Mouse (Mus musculus) thymus, postnatal 25 days (tissue): ENCODE results near the gene Rcor1.

Experiments
- DNase-seq: peaks from one replicate; pipeline ENCODE4 v3.0.0; 2022

Rcor1 gene

DNA sequence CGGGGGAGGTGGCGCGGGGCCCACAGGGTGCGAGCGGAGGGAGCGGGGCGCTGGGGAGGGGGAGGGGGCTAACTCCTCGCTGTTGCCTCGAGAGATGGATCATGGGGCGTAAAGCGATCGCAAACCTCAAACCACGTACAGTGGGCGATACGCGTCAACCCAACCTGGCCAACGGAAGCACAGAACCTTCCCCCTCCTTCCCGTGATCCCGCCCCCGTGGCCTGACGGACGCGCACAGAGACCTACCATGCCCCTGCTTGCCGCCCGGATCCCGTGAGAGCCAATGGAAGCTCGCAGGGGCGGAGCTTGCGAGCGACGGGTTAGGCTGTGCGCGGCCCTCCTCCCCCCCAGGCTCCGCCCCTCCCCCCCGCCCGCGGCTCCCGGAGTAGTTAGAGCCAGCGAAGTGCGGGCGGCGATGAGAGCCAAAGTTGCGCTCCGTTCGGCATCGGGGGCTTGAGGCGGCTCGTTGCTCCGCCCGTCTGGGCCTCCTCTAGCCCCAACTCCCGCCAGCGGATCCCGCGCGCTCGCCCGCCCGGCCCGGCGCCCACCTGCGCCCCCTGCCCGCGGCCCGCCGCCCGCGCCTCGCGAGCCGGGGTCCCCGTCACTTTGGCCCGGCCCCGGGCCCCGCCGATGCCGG, at the start of gene Rcor1:
Rcor1 (plus strand) TSS at position 376 of the 637 bp plus-strand sequence.
- peak; percentile 99 for DNase-seq

DNA sequence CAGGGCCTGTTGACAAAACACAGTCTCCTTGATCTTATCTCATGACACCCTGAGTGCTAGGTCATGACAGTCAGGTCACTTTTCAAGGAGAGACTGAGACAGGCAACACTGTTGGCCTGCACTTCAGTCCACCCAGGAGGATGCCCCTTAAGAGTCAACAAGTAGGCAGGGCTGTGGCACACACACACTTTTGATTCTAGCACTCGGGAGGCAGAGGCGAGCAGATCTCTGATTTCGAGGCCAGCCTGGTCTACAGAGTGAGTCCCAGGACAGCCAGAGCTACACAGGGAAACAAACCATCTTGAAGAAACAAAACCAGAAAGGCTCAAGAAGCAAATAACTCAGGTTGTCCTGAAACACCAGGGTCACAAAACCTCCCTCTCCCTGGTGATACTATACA, 49.7 kb upstream of the Rcor1 start:
- no peak for DNase-seq

DNA sequence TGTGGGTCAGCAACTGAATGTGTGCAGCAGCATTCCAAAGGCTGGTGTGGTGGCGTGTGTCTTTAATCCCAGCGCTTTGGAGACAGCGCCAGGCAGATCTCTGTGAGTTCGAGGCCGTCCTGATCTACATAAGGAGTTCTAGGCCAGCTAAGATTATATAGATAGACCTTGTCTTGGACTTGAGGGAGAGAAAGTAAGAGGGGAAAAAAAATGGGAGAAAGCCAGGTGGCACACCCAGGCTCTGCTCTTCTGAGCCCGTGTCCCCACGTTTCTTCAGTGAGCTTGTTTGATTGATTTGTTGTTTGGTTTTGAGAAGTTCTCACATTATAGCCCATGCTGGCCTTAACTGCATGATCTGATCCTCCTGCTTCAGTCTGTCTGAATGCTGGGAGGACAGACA, 48.7 kb upstream of the Rcor1 start:
- DNase-seq: no peak

DNA sequence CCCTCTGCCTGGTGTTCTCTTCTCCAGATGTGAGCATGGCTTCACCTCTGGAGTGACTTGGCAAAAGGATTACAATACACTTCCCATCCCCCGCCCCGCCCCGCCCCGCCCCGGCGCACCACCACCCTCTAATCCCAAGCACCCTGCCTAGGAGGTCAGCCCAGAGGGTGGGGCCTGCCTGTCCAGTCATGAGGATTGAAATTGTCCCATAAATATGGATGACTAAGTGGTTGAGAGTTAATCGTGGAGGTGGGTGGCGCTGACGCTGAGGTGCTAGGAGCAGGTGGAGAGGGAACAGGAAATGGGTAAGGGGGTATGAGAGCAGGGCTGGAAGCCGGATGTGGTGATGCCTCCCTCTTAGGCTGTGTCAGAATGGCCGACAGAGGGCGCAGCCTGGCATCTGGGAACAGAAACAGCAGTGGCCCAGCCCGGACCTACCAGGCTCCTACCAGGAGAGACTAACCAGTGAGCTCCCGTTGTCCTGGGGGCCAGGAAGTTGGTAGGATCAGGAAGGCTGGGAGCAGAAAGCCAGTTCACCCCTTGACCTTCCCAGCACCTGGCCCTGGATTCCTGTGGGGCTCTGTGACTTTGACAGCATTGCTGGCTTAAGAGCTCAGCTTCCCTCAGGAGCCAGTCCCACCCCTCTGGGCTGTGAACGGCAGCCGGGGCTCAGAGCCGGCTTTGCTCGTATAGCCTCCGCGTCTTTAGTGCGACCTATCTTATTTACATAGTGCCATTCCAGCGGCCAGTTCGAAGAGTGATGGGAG, 47.6 kb upstream of the Rcor1 start:
- peak; percentile 92 for DNase-seq

DNA sequence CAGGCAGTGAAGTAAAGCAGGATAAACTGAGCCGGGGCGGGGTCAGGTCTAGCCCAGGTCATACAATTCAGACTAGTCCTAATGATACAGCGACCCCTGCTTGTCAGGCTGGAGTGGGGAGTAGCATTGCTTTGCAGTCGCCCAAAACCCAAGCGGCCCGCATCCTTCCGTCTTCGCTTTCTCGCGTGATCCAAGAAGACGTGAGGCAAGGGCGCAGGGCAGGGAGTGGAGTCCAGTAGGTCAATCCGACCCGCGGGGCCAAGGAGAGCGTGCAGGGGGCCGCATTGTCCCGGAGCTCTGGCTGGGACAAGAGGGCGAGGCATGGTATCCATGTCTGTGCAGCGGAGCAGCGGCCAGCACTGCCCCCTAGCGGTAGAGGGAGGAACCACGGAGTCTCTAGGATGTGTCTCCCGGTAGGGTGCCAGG, 47.0 kb upstream of the Rcor1 start:
- peak; percentile 94 for DNase-seq

DNA sequence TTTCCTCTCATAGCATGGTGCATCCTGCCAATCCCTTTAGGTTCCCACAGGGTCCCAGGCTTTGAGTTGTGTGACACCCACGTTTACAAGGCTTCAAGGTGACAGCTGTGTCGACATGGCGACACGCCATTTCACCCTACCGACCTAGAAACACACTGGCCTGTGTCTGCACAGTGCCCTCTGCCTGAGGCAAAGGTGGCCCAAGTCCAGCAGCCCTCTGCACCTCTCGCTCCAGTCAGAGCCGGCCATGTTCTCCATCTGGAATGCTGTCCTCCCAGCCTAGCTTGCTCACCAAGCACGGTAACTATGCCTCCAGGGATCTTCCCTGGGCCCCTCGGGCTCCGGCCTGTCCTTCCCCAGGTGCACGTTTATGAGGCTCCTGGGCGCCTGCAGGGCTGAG, 46.4 kb upstream of the Rcor1 start:
- DNase-seq: no peak

DNA sequence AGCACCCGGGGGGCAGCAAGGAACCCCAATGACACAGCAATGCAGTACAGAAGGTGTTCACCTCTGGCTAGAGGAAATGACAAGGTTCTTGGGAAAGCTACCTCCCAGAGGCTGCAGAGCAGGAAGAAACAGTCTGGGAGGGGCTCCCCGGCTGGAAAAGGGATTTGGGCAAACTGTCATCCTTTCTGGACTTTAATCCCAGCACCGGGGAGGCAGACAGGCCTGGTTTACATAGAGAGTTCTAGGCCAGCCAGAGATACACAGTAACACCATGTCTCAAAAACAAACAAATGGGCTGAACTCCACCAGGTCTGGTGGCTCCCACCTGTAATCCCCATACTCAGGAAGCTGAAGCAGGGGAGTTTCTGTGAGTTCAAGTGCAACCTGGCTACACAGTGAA, 45.9 kb upstream of the Rcor1 start:
- no peak for DNase-seq

DNA sequence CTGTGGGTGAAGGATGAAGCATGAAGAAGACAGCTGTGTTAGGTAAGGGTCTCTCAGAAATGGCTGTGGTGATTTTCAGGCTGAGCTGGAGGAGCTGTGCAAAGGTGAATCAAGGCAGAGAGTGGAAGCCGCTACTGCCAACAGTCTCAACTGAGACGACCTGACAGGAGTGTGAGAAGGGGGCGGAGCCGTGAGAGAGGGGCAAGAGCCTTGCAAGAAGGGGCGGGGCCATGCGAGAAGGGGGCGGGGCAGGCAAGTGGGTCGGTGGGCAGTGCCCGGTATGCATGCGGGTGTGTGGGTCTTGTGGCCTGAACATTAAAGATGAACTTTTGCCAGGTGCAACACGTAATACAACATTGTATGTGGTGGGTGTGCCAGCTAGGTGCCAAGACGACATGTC, 44.5 kb upstream of the Rcor1 start:
- no peak for DNase-seq

DNA sequence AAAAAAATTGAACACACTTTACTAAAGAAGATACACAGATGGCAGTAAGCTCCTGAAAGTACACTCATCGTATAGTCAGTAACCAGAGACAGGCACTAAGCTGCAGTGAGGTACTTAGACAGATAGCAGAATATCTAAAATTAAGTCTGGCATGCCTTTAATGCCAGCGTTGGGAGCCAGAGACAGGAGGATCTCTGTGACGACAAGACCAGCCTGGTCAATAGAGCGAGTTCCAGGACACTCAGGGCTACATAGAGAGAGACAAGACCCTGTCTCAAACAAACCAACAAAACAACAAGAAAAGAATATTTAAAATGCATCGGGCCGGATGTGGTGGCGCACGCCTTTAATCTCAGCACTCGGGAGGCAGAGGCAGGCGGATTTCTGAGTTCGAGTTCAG, 41.1 kb upstream of the Rcor1 start:
- DNase-seq: no peak

DNA sequence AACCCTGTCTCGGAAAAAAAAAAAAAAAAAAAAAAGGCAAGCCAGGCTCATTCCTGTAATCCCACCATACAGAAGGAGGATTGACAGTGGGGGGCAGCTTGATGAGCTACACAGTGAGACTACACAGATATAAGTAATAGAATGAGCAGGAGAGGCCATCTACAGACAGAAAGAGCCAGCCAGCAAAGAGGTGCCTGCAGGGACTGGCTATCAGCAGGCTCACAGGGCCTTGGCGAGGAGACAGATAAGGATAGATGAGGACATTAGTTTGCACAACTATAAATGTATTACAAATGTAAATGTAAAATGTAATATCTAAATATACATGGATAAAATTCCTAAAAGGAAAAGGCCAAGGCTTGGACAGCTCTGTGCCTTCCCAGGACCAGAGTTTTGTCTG, 39.3 kb upstream of the Rcor1 start:
- no peak for DNase-seq

DNA sequence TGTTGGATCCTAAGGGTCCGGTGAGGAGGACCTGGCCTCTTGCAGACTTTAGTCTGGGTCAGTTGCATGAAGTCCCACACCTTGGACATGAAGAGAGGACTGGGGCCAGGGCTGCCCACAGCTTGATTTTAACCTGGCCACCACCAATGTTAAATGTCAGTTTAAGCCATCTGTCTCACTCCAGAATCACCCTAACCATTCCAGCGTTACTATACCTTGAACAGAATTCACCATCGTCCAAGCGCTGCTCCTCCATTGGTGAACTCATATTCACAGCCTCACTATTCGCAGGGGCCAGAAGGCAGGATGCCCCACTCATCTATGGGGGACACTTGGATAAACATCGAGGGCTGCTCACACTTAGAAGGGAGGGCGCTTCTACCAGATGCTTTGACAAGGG, 38.2 kb upstream of the Rcor1 start:
- DNase-seq: no peak

DNA sequence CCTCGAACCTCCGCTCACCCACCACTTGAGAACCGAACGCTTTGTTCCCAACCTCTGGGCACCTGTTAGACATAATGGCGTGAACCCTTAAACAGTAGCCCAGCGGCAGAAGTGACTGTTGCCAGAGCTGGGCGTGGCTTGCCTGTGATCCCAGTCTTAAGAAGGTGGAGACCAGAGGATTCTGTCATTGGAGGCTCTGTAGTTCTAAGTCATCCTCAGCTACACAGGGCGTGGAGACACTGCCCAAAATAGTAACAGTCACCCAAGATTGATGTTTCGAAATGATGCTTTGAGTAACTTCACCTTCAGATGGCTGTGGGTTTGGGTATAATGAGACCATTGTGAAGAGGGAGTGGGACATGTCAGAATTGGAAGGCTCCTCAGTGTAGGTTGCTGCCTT, 35.0 kb upstream of the Rcor1 start:
- DNase-seq: no peak

DNA sequence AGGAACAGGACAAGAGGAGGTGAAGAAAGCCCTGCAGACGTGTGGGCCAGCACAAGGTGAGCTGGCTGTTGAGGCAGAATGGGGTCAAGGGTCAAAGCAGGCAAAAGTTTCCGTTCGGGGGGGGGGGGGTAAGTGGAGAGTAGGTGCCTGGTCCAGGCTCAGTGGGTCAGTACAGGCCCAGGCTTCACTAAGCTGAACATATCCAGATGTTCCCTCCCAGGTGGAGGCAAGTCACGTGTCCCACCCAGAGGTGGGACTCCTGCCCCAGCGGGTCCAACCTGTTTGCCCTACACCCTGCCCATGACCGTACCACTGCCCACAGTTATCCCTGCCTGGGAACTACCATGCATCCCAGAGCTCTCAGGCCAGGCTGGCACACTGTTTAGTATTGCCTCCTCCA, 33.3 kb upstream of the Rcor1 start:
- DNase-seq: no peak

DNA sequence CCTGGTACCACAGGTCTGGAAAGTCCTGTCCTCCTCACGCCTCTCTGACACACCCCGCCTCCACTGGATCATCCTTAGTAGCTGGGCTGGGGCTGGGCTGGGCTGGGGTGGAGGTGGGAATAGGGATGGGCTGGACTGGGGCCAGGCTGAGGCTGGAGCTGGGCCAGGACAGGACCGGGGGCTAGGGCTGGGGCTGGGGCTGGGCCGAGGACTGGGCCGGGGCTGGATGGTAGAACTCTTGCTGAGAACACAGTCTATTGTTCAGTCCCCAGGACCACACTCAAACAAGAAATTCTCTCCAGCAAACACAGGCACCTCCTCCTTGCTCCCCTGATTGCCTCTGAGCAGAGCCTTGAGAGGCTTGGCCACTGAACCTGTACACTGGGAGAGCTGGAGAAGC, 32.8 kb upstream of the Rcor1 start:
- no peak for DNase-seq

DNA sequence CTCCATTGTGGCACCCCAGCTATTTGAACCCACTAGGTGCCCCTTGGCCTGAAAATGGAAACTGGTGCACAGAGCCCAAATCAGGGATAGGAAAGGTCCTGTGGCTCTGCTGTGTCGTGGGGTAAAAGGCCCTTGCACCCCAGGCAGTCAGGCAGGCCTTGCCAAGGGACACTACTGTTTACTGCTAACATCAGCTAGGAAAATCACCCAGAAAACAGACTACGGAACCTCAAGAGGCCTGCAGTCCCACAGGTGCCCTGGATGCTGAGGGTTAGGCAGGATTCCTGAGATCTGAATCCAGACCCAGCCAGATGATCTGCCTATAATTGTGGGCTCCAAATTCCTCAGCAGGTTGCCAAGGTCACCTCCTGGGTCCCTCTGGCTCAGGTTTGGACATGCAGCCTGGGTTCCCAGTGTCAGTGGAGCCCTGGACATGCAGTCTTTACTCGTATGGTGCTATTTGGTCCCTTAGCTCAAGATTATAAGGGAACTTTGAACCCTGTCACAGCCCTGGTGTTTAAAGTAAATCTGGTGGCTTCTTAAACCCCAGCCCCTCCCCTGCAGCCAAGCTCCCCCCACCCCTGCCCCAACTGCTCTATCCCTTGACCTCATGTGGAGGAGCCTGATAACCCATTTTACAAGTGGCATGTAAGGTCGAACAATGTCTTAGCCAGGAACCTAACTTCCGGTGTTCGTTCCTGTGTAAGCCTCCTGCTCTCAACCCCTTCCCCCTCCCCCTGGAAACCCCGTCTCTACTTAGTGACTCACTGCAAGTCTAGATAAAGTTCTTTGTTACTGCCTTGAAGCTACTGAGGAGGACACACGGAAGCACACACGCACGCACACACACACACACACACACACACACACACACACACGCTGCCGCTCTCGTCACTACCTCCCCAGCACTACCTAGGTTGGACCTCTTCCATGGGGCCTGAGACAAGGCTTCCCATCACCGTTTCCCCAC, 31.7 kb upstream of the Rcor1 start:
- peak; percentile 57 for DNase-seq

DNA sequence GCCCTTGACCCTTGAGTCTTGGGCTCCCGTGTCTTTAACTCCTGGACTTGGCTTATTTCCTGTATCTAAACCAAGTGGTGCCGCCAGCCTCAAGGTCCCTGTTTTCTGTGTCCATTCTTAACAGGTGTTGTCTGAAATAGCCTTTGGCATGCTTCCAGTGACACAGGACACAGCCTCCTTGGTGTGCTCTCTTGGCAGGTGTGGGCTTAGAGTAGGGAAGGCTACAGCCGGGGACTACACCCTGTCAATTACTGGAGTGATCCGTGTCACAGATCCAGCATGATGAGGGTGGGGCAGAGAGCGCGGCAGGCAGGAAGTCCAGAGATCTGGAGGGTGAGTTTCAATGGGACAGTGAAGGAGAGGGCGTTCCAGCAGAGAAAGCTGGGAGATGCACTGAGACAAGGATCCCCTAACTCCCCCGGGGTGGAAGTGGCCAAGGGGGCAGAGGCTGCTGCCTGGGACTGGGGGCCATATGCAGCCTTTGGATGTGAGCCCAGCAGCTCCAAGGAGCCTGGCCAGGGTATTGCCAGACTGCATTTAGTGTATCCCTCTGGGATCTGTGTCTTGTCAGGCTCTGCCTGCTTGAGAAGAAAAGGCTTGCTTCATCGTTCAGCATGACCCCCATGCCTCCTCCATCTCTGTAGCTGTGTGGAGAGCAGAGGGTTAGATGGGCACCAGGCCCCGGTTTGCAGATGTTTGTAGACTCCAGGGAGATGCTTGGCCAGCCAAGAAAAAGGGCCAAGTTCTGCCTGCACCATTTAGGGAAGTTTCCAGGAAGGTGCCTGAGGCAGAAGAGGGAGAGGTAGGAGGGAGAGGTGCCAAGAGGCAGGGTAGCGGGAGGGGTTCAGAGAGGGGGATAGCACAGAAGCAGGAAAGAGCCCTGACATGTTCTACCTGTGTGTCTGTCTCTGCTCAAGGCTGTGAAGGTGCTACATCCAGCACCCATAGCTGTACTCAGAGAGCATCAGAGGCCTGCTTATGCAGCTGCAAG, 30.4 kb upstream of the Rcor1 start:
- no peak for DNase-seq

DNA sequence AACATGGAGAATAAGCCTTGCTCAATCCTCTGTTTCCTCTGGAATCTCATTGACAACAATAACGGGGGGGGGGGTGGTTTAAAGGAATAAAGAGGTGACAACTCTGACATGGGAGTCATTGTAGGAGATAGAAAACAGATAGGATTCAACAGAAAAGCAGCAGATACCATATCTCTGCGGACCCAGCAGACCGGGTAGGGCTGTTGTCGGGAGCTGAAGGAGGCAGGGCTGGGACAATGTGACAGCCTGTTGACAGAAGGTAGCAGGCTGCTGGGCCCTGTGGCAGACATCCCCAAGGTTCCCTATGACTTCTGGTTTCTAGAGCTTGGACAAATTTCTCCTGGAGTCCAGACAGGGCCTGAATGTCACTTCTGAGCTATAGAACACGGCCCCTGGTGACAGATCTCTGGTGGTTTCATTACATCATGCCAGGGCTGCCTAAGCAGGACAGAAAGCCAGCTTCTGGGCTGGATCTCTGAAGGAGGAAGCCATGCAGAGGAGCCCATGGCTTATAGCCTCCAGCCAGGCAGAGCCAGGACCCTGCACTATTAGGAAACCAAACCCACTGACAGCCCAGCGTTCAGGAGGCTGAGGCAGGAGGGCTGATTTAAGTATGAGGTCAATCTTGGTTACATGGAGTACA, 29.4 kb upstream of the Rcor1 start:
- DNase-seq: no peak

DNA sequence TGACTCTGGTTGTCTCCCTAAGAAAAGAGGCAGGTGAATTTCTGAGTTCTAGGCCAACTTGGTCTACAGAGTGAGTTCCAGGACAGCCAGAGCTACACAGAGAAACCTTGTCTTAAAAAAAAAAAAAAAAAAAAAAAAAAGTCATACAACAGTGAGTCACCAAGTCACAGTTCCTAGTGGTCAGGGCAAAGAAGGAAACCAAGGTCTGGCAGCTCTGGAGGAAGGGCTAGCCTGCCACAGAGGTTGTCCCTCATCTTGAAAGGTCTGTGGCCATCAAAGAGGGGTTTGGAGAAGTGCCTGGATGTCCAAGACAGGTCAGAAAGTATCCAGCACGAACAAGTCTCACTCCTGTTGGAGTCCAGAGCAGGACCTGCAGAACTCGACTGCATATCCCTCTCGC, 22.3 kb upstream of the Rcor1 start:
- DNase-seq: no peak

DNA sequence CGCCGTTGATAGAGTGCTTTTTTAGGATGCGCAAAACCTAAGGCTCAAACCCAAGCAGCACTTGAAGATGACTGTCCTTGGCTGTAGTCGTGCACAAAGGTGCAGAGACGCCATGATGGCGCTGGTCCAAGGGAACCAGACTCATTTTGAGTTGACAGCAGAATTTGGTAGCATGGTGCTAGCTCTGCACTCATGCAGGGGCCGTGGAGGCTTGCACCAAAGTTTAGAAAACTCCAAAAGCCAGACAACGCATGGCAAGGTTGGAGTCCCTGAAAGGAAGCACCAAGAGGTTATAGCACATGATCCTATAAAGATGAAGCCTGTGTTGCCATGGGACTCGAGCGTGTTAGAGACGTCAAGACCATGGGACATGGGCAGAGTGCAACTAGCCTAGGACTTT, 21.1 kb upstream of the Rcor1 start:
- no peak for DNase-seq

DNA sequence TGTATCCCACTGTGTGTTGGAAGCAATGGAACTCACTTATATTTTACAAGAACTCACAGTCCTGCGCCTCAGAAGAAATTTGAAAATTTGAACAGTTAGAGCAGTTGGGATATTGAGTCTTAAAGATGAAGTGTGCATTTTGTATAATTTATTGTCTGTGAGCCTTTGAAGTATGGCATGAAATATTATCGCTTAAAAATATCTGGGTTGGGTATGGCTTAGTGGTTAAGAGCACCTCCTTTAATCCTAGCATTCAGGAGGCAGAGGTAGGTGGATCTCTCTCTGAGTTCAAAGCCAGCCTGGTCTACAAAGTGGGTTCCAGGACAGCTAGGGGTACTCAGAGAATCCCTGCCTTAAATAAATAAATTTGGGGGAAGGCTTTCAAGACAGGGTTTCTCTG, 20.1 kb upstream of the Rcor1 start:
- no peak for DNase-seq

DNA sequence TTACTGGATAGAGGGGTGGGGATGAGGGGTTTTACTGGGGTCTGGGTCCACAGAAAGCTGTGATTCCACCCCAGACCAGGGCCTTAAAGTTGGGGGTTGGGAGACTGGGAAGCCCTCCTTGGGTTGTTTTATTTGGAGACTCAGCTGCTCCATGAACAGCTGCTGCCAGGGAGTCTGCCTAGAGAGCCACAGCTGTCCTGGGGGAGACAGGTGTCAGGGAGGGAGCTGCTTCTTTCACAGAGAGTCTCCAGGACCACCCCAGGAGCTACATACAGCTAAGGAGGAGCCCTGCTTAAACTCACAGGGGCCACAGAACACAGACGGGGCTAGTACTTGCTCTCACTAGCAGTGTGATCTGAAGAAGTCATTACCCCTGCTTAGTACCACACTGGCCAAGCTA, 18.0 kb upstream of the Rcor1 start:
- DNase-seq: no peak

DNA sequence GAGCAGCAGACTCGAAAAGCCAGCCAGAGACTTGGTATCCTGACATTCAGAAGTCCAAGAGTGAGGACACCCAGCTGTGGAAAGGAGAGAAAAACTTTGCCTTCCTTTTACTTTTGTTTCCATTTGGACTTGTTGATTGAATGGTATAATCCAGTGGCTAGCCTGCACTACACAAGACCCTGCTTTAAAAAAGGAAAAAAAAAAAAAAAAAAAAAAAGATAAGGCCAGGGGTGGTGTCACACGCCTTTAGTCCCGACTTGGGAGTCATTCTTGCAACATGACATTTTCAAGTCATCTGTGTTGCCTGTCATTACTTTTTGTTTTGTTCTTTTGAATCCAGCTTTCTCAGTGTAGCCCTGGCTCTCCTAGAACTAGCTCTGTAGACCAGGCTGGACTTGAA, 17.6 kb upstream of the Rcor1 start:
- DNase-seq: no peak
